Mouse (Mus musculus) midbrain, embryonic 11.5 days (tissue): ENCODE data around the gene Nr1d2. TPM values are rescaled to one million over a fixed set of nuclear protein-coding genes. Genes with fewer than 3 reads are reported as not detected.
A peak's percentile ranks its signal among the peaks of the same experiment; 100 is the strongest.
"Not testable (repeated sequence)": the region's sequence is repeated elsewhere in the genome, so short reads cannot be mapped to it uniquely, and the experiment has no call there.

Experiments
- ATAC-seq: fragments of 200-750 bp; cut with Nextera tagmentation; 2 replicates; pipeline ENCODE4 v1.8.0; 2017; ENCODE audit warnings: moderate TSS enrichment, moderate library complexity; ENCODE audit not compliant: low FRiP score
- DNase-seq: peaks from one replicate; pipeline ENCODE4 v3.0.0; 2015; ENCODE audit warnings: low spot score; ENCODE audit errors: missing footprints
- H3K27ac ChIP-seq: fragments of 300-500 bp; sonication (generic); 2 replicates; pipeline ENCODE4 v1.5.1; 2014; ENCODE audit warnings: low read depth, low read length
- H3K27me3 ChIP-seq: fragments of 300-500 bp; sonication (generic); 2 replicates; pipeline ENCODE4 v1.6.1; 2014; ENCODE audit warnings: mild to moderate bottlenecking, low read length, moderate library complexity, mixed read lengths; ENCODE audit not compliant: control insufficient read depth, insufficient read depth
- H3K36me3 ChIP-seq: fragments of 300-500 bp; sonication (generic); 2 replicates; pipeline ENCODE4 v1.6.1; 2014; ENCODE audit warnings: mild to moderate bottlenecking, low read length, moderate library complexity, mixed read lengths; ENCODE audit not compliant: control insufficient read depth, insufficient read depth
- H3K4me1 ChIP-seq: fragments of 300-500 bp; sonication (generic); 2 replicates; pipeline ENCODE4 v1.6.1; 2014; ENCODE audit warnings: low read length; ENCODE audit not compliant: control insufficient read depth, insufficient read depth
- H3K4me2 ChIP-seq: fragments of 300-500 bp; sonication (generic); 2 replicates; pipeline ENCODE4 v1.6.1; 2014; ENCODE audit warnings: mild to moderate bottlenecking, moderate library complexity
- H3K4me3 ChIP-seq: fragments of 300-500 bp; sonication (generic); 2 replicates; pipeline ENCODE4 v1.5.1; 2014; ENCODE audit warnings: low read depth, low read length
- H3K9ac ChIP-seq: fragments of 300-500 bp; sonication (generic); 2 replicates; pipeline ENCODE4 v1.6.1; 2014; ENCODE audit warnings: low read length
- H3K9me3 ChIP-seq: fragments of 300-500 bp; sonication (generic); 2 replicates; pipeline ENCODE4 v1.6.1; 2016; ENCODE audit warnings: low read length; ENCODE audit not compliant: control insufficient read depth
- WGBS: fragments of 180-500 bp; shearing (Covaris S2); extraction: QIAGEN DNeasy Blood & Tissue Kit; methylation state at CpG from one replicate; pipeline ENCODE4 v1.1.7; 2014; 5-methylcytosine and 5-hydroxymethylcytosine counted together
- polyA plus RNA-seq: library from polyadenylated mRNA; unstranded; fragments of >200 nt; fragmentation: Nextera tagmentation; extraction: Ambion mirVana; gene quantifications from 2 replicates; pipeline ENCODE4 v1.2.1, GENCODE M21; 2014

The Nr1d2 gene
- polyA plus RNA-seq, 1 experiment from 2014 or later: 4.9 TPM

DNA sequence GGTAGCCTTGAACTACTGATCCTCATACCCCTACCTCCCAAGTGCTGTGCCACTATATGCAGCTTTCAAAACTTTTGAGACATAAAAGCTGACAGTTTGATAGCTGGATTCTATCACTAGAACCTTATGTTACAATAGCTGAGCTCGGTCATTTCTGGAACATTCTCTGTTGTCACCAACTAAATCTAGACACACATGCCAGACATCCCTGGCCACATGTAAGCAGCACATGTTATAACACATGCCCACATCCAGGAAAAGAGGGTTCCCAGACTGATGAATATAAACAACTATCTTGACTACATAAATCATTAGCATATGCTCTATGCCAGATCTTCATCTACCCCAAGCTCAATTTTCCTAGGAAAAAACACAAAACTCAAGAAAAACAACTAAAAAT, 21.8 kb downstream of the Nr1d2 start:
- no peaks in the 10 kb centered on the region for H3K36me3 ChIP-seq
- ATAC-seq: no peak
- no peak overlapping the region for H3K9ac ChIP-seq
- no peaks in the 10 kb centered on the region for H3K4me1 ChIP-seq
- H3K4me3 ChIP-seq: no peak overlapping the region
- no peaks in the 10 kb centered on the region for H3K27me3 ChIP-seq
- H3K9me3 ChIP-seq: no peaks in the 10 kb centered on the region
- no peak for DNase-seq
- H3K4me2 ChIP-seq: no peak overlapping the region
- WGBS: 100% methylated on average over 1 of the region's 1 CpGs
- H3K27ac ChIP-seq: no peak overlapping the region

DNA sequence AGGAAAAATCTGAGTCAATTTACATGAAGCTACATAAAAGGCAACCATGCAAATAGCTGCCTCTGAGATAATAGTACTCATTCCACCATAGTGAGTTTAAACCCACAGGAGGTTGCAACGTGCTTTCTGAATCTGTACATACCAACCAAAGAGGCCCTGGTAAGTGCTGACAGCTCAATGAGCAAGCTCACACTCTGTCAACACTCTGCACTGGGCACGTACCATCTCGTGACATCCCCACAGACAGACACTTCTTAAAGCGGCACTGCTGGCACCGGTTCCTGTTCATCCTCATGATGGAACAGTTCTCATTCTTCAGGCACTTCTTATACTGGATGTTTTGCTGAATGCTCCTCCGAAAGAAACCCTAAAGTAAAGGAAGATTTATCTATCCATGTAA, 22.5 kb downstream of the Nr1d2 start:
- Histone ChIP-seq H3K36me3 (no peaks in the 10 kb centered on the region), H3K27me3 (no peaks in the 10 kb centered on the region), H3K9ac (no peak overlapping the region), H3K4me2 (no peak overlapping the region), H3K4me1 (no peaks in the 10 kb centered on the region), H3K27ac (no peak overlapping the region), H3K9me3 (no peaks in the 10 kb centered on the region), H3K4me3 (no peak overlapping the region)
- DNase-seq (no peak), ATAC-seq (no peak)
- WGBS: 88% methylated on average over 6 of the region's 6 CpGs

DNA sequence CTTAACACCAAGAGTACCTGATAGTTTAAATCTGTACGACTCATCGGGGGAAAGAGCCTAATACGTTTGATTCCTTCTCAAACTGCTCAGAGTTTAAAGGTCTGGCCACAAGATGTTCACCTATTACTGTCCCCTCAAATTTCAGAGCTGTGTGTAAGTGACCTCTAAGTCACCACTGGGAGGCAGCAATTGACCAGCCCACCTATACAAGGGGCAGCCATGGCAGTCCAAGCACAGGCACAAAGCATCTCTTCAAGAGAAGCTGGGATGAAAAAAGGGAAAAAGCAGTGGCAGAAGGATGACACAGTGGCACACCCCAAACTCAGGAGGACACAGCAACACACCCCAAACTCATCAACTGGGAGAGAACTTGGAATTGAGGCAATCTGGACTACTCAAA, 28.1 kb downstream of the Nr1d2 start:
- Histone ChIP-seq H3K36me3 (no peaks in the 10 kb centered on the region), H3K4me3 (no peak overlapping the region), H3K27me3 (no peaks in the 10 kb centered on the region), H3K4me2 (no peak overlapping the region), H3K9ac (no peak overlapping the region), H3K4me1 (no peaks in the 10 kb centered on the region), H3K9me3 (no peaks in the 10 kb centered on the region), H3K27ac (no peak overlapping the region)
- ATAC-seq (peak; percentile 70), DNase-seq (no peak)
- WGBS: 78% methylated on average over 3 of the region's 3 CpGs

DNA sequence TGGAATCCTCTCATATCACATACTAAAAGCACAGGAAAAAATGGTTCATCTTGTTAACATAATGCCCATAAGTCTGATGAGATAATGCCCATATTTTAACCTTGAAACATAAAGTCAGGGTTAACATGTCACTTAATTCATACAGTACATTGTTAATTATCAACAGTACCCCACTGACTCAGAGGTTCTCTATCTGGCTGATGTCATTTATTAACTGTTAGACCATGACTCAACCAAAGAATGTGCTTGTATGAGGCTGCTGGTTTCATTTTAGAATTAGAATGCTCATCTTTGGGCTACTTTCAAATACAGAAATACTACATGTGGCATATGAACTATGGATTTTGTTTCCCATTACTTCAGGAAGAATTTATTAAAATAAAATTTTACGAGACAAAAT, 34.6 kb downstream of the Nr1d2 start:
- not testable (repeated sequence) for ATAC-seq, H3K4me3 ChIP-seq, H3K27ac ChIP-seq, H3K4me2 ChIP-seq, DNase-seq, H3K27me3 ChIP-seq, H3K9me3 ChIP-seq, H3K36me3 ChIP-seq, H3K4me1 ChIP-seq, H3K9ac ChIP-seq
- WGBS: 88% methylated on average over 1 of the region's 1 CpGs

DNA sequence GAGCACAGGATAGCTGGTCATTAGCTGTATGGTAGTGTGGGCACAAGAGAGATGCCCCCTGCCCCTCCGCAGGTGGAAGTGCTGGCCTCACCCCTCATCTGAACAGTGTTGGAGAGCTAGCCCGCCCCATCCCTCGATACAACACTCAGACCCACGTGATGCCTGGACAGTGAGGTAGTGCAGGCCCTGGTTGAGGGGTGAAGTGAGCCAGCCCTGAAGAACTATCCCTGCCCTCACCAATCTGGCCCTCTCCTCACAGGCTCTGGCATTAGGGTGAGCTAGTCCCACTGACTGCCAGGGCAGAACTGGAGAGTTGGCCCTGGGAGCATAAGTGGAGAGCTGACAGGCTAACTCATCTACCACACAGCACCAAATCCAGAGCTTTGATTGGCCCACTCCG, 37.5 kb downstream of the Nr1d2 start:
- no peak for ATAC-seq
- H3K4me3 ChIP-seq: no peak overlapping the region
- H3K9me3 ChIP-seq: no peaks in the 10 kb centered on the region
- H3K9ac ChIP-seq: no peak overlapping the region
- WGBS: 92% methylated on average over 5 of the region's 5 CpGs
- DNase-seq: no peak
- H3K27me3 ChIP-seq: no peaks in the 10 kb centered on the region
- H3K4me1 ChIP-seq: no peaks in the 10 kb centered on the region
- H3K36me3 ChIP-seq: no peaks in the 10 kb centered on the region
- no peak overlapping the region for H3K27ac ChIP-seq
- H3K4me2 ChIP-seq: no peak overlapping the region

DNA sequence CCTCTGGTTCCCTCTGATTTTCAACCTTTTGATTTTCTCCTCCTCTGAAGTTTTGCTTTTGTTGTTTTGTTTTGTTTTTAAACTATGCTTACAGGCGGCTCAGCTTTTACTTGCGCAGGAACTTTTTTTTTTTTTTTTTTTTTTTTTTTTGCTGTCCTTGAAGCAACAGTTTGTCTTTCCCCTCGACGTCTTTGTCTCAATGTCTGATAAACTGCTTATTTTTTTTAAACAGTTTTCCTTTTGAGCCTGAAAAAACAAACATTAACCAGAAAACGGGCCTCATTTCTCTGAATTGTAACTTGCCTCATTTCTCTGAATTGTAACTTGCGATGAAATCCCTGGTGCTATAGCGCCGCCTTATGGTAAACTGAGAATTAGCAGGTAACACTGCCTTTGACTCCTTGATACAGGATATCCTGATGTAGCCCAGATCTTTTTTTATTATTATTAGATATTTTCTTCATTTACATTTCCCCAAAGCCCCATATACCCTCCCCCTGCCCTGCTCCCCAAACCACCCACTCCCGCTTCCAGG, 52.0 kb downstream of the Nr1d2 start:
- no peaks in the 10 kb centered on the region for H3K9me3 ChIP-seq
- peak; percentile 86 for DNase-seq
- no peak overlapping the region for H3K4me2 ChIP-seq
- H3K27me3 ChIP-seq: no peaks in the 10 kb centered on the region
- 53% methylated on average over 9 of the region's 9 CpGs for WGBS
- no peaks in the 10 kb centered on the region for H3K4me1 ChIP-seq
- no peak overlapping the region for H3K9ac ChIP-seq
- ATAC-seq: no peak
- H3K36me3 ChIP-seq: no peaks in the 10 kb centered on the region
- H3K27ac ChIP-seq: no peak overlapping the region
- H3K4me3 ChIP-seq: no peak overlapping the region

DNA sequence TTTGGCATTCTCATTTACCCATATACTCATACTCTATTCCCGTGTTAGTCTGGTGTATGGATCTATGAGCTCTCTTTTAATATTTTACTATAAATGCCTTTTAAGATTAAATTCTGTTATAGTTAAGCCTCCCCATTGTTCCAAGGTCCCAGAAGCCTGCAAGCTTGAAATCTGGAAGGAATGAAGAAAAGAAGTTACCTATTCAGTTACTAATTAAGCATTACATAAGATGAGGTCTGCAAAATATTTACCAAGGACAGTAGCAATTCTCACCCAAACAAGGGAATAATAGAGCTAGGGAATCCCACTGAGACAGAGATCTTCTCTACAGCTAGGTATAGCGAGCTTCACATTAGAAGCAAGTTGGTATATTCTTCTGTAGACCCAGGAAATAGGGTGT, 61.4 kb downstream of the Nr1d2 start:
- not testable (repeated sequence) for H3K4me2 ChIP-seq, ATAC-seq, H3K4me1 ChIP-seq, H3K27me3 ChIP-seq, H3K36me3 ChIP-seq, H3K4me3 ChIP-seq, H3K27ac ChIP-seq, DNase-seq, H3K9me3 ChIP-seq, H3K9ac ChIP-seq
- 72% methylated on average over 2 of the region's 2 CpGs for WGBS

DNA sequence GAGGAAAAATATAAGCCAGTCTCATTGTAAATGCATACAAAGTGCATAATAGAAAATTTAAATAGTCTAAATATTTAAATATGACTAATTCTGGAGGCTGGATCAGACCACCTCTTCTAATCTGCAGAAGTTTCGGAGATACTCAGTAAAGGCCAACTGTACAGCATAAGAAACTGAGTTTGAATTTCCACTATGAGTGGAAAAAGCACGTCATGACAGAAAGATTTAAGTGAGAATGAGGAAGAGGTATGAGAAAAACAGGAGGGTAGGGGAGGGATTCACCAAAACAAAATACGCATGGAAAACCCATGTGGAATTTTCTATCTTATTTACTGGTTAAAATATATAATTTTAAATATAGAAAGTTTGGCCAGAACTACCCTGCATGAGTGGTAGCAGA, 71.3 kb downstream of the Nr1d2 start:
- Histone ChIP-seq H3K9ac (no peak overlapping the region), H3K4me1 (no peaks in the 10 kb centered on the region), H3K36me3 (no peaks in the 10 kb centered on the region), H3K27me3 (no peaks in the 10 kb centered on the region), H3K4me2 (no peak overlapping the region), H3K4me3 (no peak overlapping the region), H3K9me3 (no peaks in the 10 kb centered on the region), H3K27ac (no peak overlapping the region)
- WGBS: 83% methylated on average over 3 of the region's 3 CpGs
- DNase-seq: no peak
- no peak for ATAC-seq

DNA sequence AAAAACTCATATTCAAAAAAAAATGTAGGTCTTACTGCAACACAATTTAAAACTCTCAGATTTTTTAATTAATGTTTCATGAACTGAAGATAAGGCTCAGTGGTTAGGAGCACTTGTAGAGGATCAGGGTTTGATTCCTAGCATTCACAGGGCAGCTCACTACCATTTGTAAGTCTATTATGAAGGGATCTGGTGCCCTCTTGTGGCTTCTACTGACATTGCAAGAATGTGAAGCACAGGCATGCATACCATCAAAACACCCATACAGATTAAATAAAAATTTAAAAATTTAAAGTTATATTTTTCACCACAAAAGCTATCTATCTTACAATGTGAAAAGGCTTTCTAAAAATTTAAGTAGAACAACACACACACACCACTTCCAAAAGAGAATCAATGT, 71.9 kb downstream of the Nr1d2 start:
- Histone ChIP-seq H3K9ac (no peak overlapping the region), H3K4me1 (no peaks in the 10 kb centered on the region), H3K27ac (no peak overlapping the region), H3K9me3 (no peaks in the 10 kb centered on the region), H3K36me3 (no peaks in the 10 kb centered on the region), H3K27me3 (no peaks in the 10 kb centered on the region), H3K4me2 (no peak overlapping the region), H3K4me3 (no peak overlapping the region)
- peak; percentile 84 for DNase-seq
- ATAC-seq: no peak
